Mouse (Mus musculus): ENCODE data around the gene Hrct1. TPM values are rescaled to one million over a fixed set of nuclear protein-coding genes. Genes with fewer than 3 reads are reported as not detected.

The Hrct1 gene
- total and polyA plus RNA-seq, 3 experiments = not detected

DNA sequence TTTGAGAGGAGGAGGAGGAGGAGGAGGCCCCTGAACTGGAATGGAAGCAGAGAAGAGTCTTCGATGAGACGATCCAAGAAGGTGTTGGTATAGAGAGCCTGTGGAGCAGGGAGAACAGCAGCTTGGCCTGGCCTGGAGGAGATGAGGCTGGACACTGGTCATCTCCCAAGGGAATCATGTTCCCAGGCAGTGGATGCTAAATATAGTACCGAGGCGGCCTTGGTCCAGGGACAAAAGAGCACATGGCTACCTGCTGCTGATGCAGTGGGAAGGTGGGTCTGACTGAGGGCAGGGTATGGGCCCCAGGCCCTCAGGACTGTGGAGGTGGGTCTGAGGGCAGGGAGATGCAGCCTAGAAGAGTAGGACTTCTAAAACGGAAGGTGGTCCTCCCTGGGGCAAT lies 6.2 kb downstream of the Hrct1 start:
- H3K27me3 ChIP-seq (replicated peaks) = peaks cover 89% of the 10 kb centered on the region
- in situ Hi-C loops (cut with MboI; ENCODE audit: low pct_ligation_motif_present, low pct_unique_long_range_greater_than_20kb, low sequenced_read_pairs) = loop anchor here (10.0 to 25.0 kb wide), 2 partner anchors 122 to 254 kb away; partner anchors contain the start of genes Ccin and Olfr155
- H3K4me3 ChIP-seq (replicated peaks in 1 of 3; ENCODE audit: low read depth in 2 of 3, low read length in 2 of 3, poor library complexity in 1 of 3) = no peak overlapping the region
- H3K79me2 ChIP-seq (replicated peaks; ENCODE audit: control insufficient read depth, extremely low read depth, insufficient read depth, poor library complexity, severe bottlenecking) = no peaks in the 10 kb centered on the region
- no peak overlapping the region for H3K4me2 ChIP-seq (ENCODE audit: insufficient read depth, low read depth, poor library complexity, severe bottlenecking)
- H3K9ac ChIP-seq (ENCODE audit: insufficient read depth, low read depth) = no peak overlapping the region
- no peak for DNase-seq (ENCODE audit: extremely low read depth)
- no peaks in the 10 kb centered on the region for H3K36me3 ChIP-seq (replicated peaks in 1 of 2; ENCODE audit: control insufficient read depth in 1 of 2, insufficient read depth in 1 of 2, low read length in 1 of 2)
- dilution Hi-C loops (cut with MboI; ENCODE audit: extremely low pct_ligation_motif_present, extremely low pct_unique_long_range_greater_than_20kb, low sequenced_read_pairs) = no loop called here
- H3K4me1 ChIP-seq (ENCODE audit: control insufficient read depth in 1 of 2, insufficient read depth in 2 of 2) = no peaks in the 10 kb centered on the region
- H3K27ac ChIP-seq (ENCODE audit: insufficient read depth, low read depth) = no peak overlapping the region
- TF ChIP-seq MAX (IDR thresholded peaks at IDR 0.05; ENCODE audit: low read length) (no peak), HCFC1 (IDR thresholded peaks at IDR 0.05; ENCODE audit: low read depth, low read length) (no peak), MYC (IDR thresholded peaks at IDR 0.05; ENCODE audit: low read depth, low read length) (no peak), UBTF (IDR thresholded peaks at IDR 0.05; ENCODE audit: low read depth, low read length) (no peak), NELFE (IDR thresholded peaks at IDR 0.05; ENCODE audit: low read depth, low read length) (no peak), GABPA (IDR thresholded peaks at IDR 0.05; ENCODE audit: insufficient replicate concordance, low read depth, low read length) (no peak), JUN (IDR thresholded peaks at IDR 0.05; ENCODE audit: insufficient read depth, low read depth, low read length) (no peak), KAT2A (IDR thresholded peaks at IDR 0.05; ENCODE audit: insufficient replicate concordance, low read length) (no peak), IRF4 (IDR thresholded peaks at IDR 0.05; ENCODE audit: low read depth, low read length) (no peak), CHD2 (IDR thresholded peaks at IDR 0.05; ENCODE audit: low read length) (no peak), NRF1 (IDR thresholded peaks at IDR 0.05; ENCODE audit: low read depth, low read length) (no peak), E2F4 (IDR thresholded peaks at IDR 0.05; ENCODE audit: insufficient replicate concordance, low read depth, low read length) (no peak), ZKSCAN1 (IDR thresholded peaks at IDR 0.05; ENCODE audit: borderline replicate concordance, low read depth, low read length) (no peak), MXI1 (IDR thresholded peaks at IDR 0.05; ENCODE audit: low read depth, low read length) (no peak), ELF1 (IDR thresholded peaks at IDR 0.05; ENCODE audit: low read depth, low read length) (no peak), PAX5 (IDR thresholded peaks at IDR 0.05; ENCODE audit: low read length) (no peak), MAFK (IDR thresholded peaks at IDR 0.05; ENCODE audit: insufficient replicate concordance, low read length) (no peak), TCF12 (IDR thresholded peaks at IDR 0.05; ENCODE audit: low read depth, low read length) (no peak)
- H3K9me3 ChIP-seq (replicated peaks; ENCODE audit: low read length) = no peaks in the 10 kb centered on the region

DNA sequence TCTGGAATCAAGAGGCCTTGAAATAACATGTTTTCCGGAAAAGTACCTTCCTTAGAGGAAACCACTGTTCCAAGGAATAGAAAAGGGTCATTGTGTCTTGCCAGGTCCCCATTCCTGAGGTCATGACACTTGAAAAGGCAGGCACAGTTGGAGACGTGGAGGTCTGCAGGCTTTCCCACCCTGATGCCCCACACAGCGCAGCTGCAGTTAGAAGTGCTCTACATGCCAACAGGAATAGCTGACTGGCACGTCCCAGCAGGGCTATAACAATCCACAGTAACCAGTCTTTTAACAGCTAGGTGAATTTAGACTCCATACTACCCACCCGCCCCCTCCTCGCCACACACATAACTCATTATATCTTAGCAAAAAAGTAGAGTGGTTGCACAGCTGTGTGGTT lies 10.2 kb downstream of the Hrct1 start:
- Histone ChIP-seq H3K36me3 (replicated peaks in 1 of 2; ENCODE audit: control insufficient read depth in 1 of 2, insufficient read depth in 1 of 2, low read length in 1 of 2) (no peaks in the 10 kb centered on the region), H3K9me3 (replicated peaks; ENCODE audit: low read length) (no peaks in the 10 kb centered on the region), H3K9ac (ENCODE audit: insufficient read depth, low read depth) (no peak overlapping the region), H3K4me1 (ENCODE audit: control insufficient read depth in 1 of 2, insufficient read depth in 2 of 2) (peaks cover 0 to 2% of the 10 kb centered on the region in 2 experiments; a peak in 1 of 4 replicates), H3K4me3 (replicated peaks in 1 of 3; ENCODE audit: low read depth in 2 of 3, low read length in 2 of 3, poor library complexity in 1 of 3) (no peak overlapping the region), H3K4me2 (ENCODE audit: insufficient read depth, low read depth, poor library complexity, severe bottlenecking) (no peak overlapping the region), H3K27me3 (replicated peaks) (peaks cover 56% of the 10 kb centered on the region), H3K27ac (ENCODE audit: insufficient read depth, low read depth) (no peak overlapping the region), H3K79me2 (replicated peaks; ENCODE audit: control insufficient read depth, extremely low read depth, insufficient read depth, poor library complexity, severe bottlenecking) (no peaks in the 10 kb centered on the region)
- in situ Hi-C loops (cut with MboI; ENCODE audit: low pct_ligation_motif_present, low pct_unique_long_range_greater_than_20kb, low sequenced_read_pairs) = loop anchor here (10.0 to 25.0 kb wide), 2 partner anchors 118 to 250 kb away; partner anchors contain the start of genes Ccin and Olfr155
- dilution Hi-C loops (cut with MboI; ENCODE audit: extremely low pct_ligation_motif_present, extremely low pct_unique_long_range_greater_than_20kb, low sequenced_read_pairs) = no loop called here
- no peak for TF ChIP-seq ELF1 (IDR thresholded peaks at IDR 0.05; ENCODE audit: low read depth, low read length)
- no peak for TF ChIP-seq KAT2A (IDR thresholded peaks at IDR 0.05; ENCODE audit: insufficient replicate concordance, low read length)
- no peak for TF ChIP-seq NELFE (IDR thresholded peaks at IDR 0.05; ENCODE audit: low read depth, low read length)
- no peak for TF ChIP-seq NRF1 (IDR thresholded peaks at IDR 0.05; ENCODE audit: low read depth, low read length)
- no peak for TF ChIP-seq E2F4 (IDR thresholded peaks at IDR 0.05; ENCODE audit: insufficient replicate concordance, low read depth, low read length)
- no peak for TF ChIP-seq JUND (conservative IDR thresholded peaks at IDR 0.05; ENCODE audit: low read depth, low read length)
- no peak for TF ChIP-seq POLR2AphosphoS2 (IDR thresholded peaks at IDR 0.05; ENCODE audit: low read depth, low read length)
- DNase-seq (ENCODE audit: extremely low read depth) = no peak

Measured in CH12.LX (cell line).